Mouse (Mus musculus) adrenal gland, adult 18-20 months (tissue): ENCODE measurements around the gene Nr2f6. TPM values are rescaled to one million over a fixed set of nuclear protein-coding genes. Genes with fewer than 3 reads are reported as not detected.

Source experiments
- DNase-seq, 2 experiments: peaks; one replicate each; pipeline ENCODE4 v3.0.0; 2021 to 2022; ENCODE audit warnings: low spot score in 2 of 2
- total RNA-seq, 2 experiments: library from RNA; stranded (reverse); gene quantifications; 1 replicate in 1 of 2; 2 replicates in 1 of 2; pipeline ENCODE4 v1.2.3; 2021

The Nr2f6 gene
- total RNA-seq, 2 experiments from 2014 or later: 63.9 to 76.0 TPM

- peak in 1 of 2 experiments; percentile 24 for DNase-seq
Observed at GRCm38 (mm10) chr8:71392871-71393270, 11.1 kb upstream of the Nr2f6 start.

- peak in 1 of 2 experiments; percentile 6 for DNase-seq
Observed at GRCm38 (mm10) chr8:71392391-71392790, 10.6 kb upstream of the Nr2f6 start.

GRCm38 (mm10) chr8:71391696-71392095 is 9.9 kb upstream of the Nr2f6 start:
- DNase-seq: peak in 1 of 2 experiments; percentile 7

- no peak for DNase-seq
Observed at GRCm38 (mm10) chr8:71388267-71388666, 6.5 kb upstream of the Nr2f6 start.

GRCm38 (mm10) chr8:71385212-71385835 is 3.6 kb upstream of the Nr2f6 start:
- no peak for DNase-seq

- no peak for DNase-seq
Observed at GRCm38 (mm10) chr8:71383860-71384259, 2.1 kb upstream of the Nr2f6 start.

- DNase-seq: no peak
Observed at GRCm38 (mm10) chr8:71383396-71383795, 1.6 kb upstream of the Nr2f6 start.

GRCm38 (mm10) chr8:71381971-71382961 is 506 bp upstream of the Nr2f6 start:
- DNase-seq: peak; percentile 84 to 87

GRCm38 (mm10) chr8:71380178-71381171 is 1.3 kb downstream of the Nr2f6 start:
- peak in 1 of 2 experiments; percentile 31 for DNase-seq

- no peak for DNase-seq
Observed at GRCm38 (mm10) chr8:71379512-71380075, 2.2 kb downstream of the Nr2f6 start.

- DNase-seq: no peak
Observed at GRCm38 (mm10) chr8:71379008-71379407, 2.8 kb downstream of the Nr2f6 start.

- DNase-seq: no peak
Observed at GRCm38 (mm10) chr8:71376423-71377030, 5.2 kb downstream of the Nr2f6 start.

GRCm38 (mm10) chr8:71375581-71376422 is 6.0 kb downstream of the Nr2f6 start:
- peak; percentile 59 to 63 for DNase-seq

GRCm38 (mm10) chr8:71374616-71375206 is 7.0 kb downstream of the Nr2f6 start:
- no peak for DNase-seq

- DNase-seq: no peak
Observed at GRCm38 (mm10) chr8:71373000-71373399, 8.8 kb downstream of the Nr2f6 start.

GRCm38 (mm10) chr8:71372427-71372826 is 9.3 kb downstream of the Nr2f6 start:
- no peak for DNase-seq

- DNase-seq: peak; percentile 98 to 99
Observed at GRCm38 (mm10) chr8:71371236-71371848, 10.4 kb downstream of the Nr2f6 start, which contains the start of gene Ocel1. TSS of gene Ocel1 (plus strand) at chr8:71371298.

- DNase-seq: no peak
Observed at GRCm38 (mm10) chr8:71370711-71371235, 11.0 kb downstream of the Nr2f6 start.
